Mouse (Mus musculus) inflammation-experienced regulatory T-cells, adult 16 weeks (primary cell): ENCODE measurements around the gene Tent5c. TPM values are rescaled to one million over a fixed set of nuclear protein-coding genes. Genes with fewer than 3 reads are reported as not detected.

Source experiments
- polyA plus RNA-seq: library from polyadenylated mRNA; unstranded; fragments of 100-300 nt; shearing (Covaris generic); gene quantifications from one replicate; pipeline ENCODE4 v1.2.1, GENCODE M21; 2017

Tent5c gene
- 105 TPM for polyA plus RNA-seq

GRCm38 (mm10) chr3:100489133-100490009, at the start of gene Tent5c:
Gene Tent5c (minus strand): TSS chr3:100489324.

Other genes with a start within 250 kb of the Tent5c start
- 58.3 TPM for gene Man1a2, start 196.2 kb upstream of the Tent5c start, polyA plus RNA-seq